Mouse (Mus musculus) brown adipose tissue, adult 24 weeks (tissue): ENCODE results near the gene Adrm1. TPM values are rescaled to one million over a fixed set of nuclear protein-coding genes. Genes with fewer than 3 reads are reported as not detected.
A peak's percentile ranks its signal among the peaks of the same experiment; 100 is the strongest.

ENCODE experiments used
- H3K27ac ChIP-seq: fragments of 200-500 bp; replicated peaks from 2 replicates; pipeline ENCODE4 v1.5.1; 2012; ENCODE audit warnings: low read depth, mild to moderate bottlenecking, low read length
- H3K4me1 ChIP-seq: fragments of 200-500 bp; 2 replicates; pipeline ENCODE4 v1.6.1; 2012; ENCODE audit warnings: low read length, mixed read lengths; ENCODE audit not compliant: control insufficient read depth, insufficient read depth, insufficient read length
- H3K4me3 ChIP-seq: fragments of 200-500 bp; 2 replicates; pipeline ENCODE4 v1.5.1; 2012; ENCODE audit warnings: low read depth, mild to moderate bottlenecking, low read length, moderate library complexity; ENCODE audit not compliant: insufficient read depth
- polyA plus RNA-seq: library from polyadenylated mRNA; stranded (reverse); fragments of >200 nt; gene quantifications from 2 replicates; pipeline ENCODE4 v1.2.4, GENCODE M21; 2012; ENCODE audit not compliant: missing spikeins, insufficient read depth, insufficient read length

Adrm1 gene
- 65.9 and 105 TPM in 2 replicates for polyA plus RNA-seq

DNA sequence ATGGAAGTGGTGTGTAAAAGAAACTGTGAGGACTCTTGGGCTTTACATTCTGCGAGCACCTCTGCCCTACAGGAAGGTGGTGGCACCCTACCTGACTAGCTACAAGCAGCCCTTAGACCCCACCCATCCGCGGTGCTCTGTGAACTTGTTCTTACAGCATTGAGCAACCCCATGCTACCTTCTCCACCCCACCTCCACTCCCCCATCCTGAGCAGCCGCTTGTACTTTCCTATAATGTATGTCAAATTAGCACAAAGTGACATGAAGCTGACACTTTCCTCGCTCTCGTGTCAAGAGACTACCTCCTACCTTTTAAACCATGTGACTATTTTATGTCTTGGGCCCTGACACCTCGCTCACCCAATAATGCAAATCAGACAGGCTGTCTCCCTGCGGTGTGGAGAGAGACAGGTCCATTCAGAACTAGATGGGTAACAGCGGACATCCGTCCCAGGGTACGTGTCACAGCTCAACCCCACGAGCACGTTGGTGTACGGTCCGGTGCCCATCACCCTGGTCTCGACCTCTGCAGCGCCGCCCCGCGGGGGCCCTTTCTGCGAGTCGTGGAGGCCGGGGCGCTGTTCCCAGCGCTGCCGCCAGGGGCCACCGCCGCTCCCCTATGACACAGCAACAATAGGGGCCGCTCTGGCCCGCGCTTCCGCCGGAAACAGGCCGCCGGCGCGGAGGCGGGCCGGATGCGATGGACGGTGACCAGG, at the start of gene Adrm1:
TSS of gene Adrm1 (plus strand) at position 680 of the 716 bp plus-strand sequence.
- H3K4me3 ChIP-seq, result peak within 1 kb of the TSS; percentile 92
- peaks cover 11% of the 10 kb centered on the region for H3K4me1 ChIP-seq
- H3K27ac ChIP-seq, result peak within 1 kb of the TSS; percentile 89

DNA sequence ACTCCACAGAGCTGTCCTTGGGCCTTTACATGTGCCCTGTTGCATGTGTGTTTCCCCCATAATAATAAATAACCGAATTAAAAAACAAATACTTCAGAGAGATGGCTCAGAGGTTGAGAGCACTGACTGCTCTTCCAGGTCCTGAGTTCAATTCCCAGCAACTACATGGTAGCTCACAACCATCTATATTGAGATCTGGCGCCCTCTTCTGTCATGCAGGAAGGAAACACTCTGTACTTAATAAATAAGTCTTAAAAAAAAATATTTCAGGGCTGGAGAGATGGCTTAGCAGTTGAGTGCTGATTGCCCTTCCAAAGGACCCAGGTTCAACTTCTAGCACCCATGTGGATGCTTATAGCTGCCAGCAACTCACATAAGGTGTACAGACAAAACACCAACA, 47.1 kb upstream of the Adrm1 start:
- H3K4me3 ChIP-seq, result no peak overlapping the region
- H3K27ac ChIP-seq, result no peak overlapping the region
- peaks cover 21% of the 10 kb centered on the region for H3K4me1 ChIP-seq

DNA sequence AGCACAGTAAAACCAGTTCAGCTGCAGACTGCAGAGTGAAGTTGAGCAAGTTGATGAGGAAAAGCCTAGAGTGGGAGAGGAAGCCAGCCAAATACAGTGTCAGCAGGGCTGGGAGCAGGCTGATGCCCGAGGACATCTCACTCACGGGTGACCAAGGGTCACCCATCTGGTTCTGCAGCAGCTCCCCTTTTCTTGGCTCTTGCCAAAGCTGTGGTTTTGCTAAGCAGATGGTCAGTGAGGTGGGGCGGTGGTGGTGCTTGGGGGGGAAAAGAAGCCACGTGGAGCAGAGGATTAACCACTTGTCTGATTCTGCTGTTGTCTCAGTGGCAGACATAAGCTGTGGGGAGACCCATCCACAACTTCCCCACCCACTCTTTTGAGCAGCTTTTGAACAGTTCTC, 45.1 kb upstream of the Adrm1 start:
- Histone ChIP-seq H3K4me1 (peaks cover 21% of the 10 kb centered on the region), H3K27ac (no peak overlapping the region), H3K4me3 (no peak overlapping the region)

DNA sequence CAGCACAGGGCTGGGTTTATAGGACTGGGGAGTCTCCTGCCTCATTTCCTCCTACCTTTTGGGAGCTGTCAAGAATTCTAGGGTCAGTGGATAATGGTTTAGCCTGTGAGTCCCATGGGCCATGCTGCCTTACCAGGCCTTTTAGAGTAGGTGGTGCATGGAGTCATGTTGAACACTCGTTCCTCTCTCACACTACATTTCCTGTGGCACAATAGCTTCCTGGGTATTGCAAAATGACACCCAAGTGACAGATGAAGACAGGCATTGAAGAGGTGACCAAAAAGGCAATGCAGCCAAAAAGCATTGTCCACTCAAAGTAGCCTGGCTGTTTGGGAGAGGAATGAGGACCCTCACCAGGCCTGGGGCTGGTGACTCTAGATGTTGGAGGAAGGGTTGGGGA, 43.6 kb upstream of the Adrm1 start:
- H3K4me3 ChIP-seq, result no peak overlapping the region
- peaks cover 21% of the 10 kb centered on the region for H3K4me1 ChIP-seq
- H3K27ac ChIP-seq, result no peak overlapping the region

DNA sequence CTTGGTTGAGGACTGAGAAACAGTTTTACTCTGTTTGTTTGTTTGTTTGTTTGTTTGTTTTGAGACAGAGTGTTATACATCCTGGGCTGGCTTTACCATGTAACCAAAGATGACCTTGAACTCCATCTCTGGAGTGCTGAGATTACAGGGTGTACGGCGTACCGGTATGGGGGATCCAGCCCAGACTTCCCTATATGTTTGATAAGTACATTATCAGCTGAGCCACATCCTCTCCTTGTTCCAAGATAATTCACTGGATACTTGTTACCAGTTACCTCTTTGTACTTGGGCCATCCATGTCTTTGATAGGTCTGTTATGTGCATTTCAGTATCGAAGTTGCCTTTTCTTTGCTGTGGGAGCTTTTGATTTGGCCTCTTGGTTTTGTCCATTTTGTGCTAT, 38.1 kb upstream of the Adrm1 start:
- peaks cover 9% of the 10 kb centered on the region; the same call in 1 of the 2 replicates for H3K4me1 ChIP-seq
- no peak overlapping the region for H3K4me3 ChIP-seq
- H3K27ac ChIP-seq, result no peak overlapping the region

DNA sequence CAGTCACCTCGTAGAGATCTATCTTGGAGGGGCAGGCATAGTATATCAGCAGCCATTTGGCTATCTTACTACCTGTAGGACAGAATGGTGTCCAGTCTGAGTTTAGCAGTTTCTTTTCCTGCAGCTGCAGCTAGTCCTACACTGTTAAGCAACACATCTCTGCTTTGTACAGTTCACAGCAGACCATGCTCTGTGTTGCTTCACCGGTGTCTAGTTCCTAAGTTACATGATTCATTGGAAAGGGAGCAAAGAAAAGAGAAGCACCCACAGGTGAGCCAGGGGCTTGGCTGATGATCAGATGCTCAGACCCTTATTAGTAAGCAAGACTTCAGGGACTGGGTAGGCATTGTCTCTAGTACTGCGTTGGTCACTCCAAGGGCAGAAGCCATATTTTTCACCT, 37.4 kb upstream of the Adrm1 start:
- no peak overlapping the region for H3K4me3 ChIP-seq
- no peak overlapping the region for H3K27ac ChIP-seq
- peaks cover 9% of the 10 kb centered on the region; the same call in 1 of the 2 replicates for H3K4me1 ChIP-seq

DNA sequence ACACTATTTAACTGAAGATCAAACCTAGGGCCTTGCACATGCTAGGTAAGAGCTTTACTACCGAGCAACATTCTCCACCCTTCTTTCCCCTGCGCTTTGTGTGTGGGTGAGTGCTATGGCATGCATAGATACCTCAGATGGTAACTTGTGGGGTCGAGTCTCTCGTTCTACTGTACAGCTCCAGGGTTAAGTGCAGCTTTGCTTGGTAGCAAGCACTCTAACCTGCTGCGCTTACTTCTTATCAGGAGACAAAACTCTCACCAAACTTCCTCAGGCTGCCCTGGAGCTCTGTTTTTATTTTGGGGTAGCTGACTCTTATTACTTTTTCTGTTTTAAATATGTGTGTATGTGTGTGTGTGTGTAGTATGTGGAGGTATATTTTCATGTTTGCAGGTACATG, 35.9 kb upstream of the Adrm1 start:
- H3K27ac ChIP-seq, result no peak overlapping the region
- H3K4me1 ChIP-seq, result peaks cover 9% of the 10 kb centered on the region; the same call in 1 of the 2 replicates
- H3K4me3 ChIP-seq, result no peak overlapping the region

DNA sequence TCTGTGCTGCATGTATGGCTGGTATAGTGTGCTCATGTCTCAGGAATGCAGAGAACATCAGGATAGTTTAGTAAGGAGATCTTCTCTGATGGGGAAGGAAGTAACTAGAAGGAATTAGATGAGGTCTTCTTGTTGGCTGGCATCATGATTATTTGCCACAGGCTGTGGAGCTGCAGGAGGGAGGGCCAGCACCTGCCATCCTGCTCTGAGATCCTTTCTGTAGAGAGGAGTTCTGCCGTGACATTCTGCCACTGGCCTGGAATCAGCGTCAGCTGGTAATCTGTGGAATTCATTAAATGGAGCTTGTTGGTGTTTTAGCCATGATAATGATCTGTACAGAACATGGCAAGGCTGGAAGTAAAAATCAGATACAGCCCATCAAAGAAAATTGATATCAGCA, 25.2 kb upstream of the Adrm1 start:
- Histone ChIP-seq H3K27ac (no peak overlapping the region), H3K4me1 (no peaks in the 10 kb centered on the region), H3K4me3 (no peak overlapping the region)

DNA sequence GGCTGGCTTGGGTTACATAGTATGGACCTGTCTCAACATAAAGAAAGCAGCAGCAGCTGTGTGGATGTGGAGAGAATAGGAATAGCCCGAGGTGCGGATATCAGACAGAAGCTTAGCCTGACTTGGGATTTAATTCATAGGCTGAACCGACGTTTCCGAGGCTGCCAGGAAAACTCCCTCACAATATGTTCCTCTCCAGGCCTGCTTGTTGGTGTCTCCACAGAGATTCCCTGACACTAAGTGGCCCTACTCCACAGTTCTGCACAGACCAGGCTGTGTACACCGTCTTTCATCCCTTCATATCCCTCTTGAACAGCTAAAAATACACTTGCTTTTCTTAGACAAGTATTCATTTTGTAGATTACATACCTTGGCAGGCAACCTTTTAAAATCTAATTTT, 23.9 kb upstream of the Adrm1 start:
- no peak overlapping the region for H3K27ac ChIP-seq
- no peaks in the 10 kb centered on the region for H3K4me1 ChIP-seq
- H3K4me3 ChIP-seq, result no peak overlapping the region

DNA sequence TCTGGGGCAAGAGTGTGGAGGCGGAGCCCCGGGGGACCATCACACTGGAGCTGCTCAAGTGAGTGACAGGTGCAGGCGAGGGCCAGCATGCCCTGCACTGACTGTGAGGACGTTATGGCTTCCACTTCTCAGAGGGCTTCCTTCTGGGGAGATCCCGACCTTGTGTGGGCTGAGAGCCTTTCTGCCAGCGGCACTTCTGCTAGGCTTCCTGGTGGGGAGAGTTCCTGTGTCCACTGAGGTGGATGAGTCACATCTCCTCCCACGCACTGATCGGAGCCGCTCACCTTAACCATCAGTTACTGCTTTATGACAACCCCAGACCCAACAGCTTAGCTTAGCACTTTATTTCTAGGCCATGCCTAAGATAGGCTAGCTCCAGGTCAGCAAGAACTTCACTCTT, 22.7 kb upstream of the Adrm1 start:
- Histone ChIP-seq H3K4me3 (no peak overlapping the region), H3K4me1 (no peaks in the 10 kb centered on the region), H3K27ac (no peak overlapping the region)

DNA sequence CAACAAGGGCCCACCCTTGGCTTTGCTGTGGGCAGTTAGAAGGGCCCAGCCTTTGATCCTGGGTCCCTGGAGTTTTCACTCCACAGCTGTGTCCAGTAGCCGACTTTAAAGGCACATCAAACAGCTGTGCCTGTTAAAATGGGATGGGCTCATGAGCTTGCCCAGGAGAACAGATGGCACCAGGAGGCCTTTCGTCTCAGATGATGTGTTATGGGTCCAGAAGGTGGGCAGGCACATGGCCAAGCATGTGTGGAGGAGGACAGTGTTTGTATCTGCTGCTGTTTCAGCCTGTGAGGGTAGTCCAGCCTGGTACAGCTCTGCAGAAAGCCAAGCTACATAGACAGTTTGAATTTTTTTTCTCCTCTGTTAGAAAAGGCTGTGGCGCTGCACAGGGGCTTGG, 16.5 kb upstream of the Adrm1 start:
- no peak overlapping the region for H3K4me3 ChIP-seq
- no peak overlapping the region for H3K27ac ChIP-seq
- no peaks in the 10 kb centered on the region for H3K4me1 ChIP-seq

DNA sequence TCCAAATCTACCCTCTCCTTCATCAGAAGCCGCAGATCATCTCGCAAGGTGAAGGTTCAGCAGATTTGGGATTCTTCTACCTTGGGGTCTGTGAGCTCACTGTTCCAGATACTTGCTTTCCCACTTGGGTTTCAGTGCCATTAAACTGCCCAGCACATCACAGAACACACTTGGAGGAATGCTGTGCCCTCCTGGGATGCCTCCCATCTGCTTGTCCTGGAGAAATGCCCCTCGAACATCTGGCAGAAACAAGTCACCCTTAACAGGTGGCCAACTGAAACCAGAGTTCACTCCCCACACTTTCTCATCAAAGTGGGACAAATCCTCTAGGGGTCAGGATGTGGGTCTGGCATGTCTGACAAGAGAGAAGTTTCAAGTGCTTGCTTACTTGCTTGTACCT, 12.7 kb upstream of the Adrm1 start:
- H3K4me1 ChIP-seq, result no peaks in the 10 kb centered on the region
- no peak overlapping the region for H3K27ac ChIP-seq

DNA sequence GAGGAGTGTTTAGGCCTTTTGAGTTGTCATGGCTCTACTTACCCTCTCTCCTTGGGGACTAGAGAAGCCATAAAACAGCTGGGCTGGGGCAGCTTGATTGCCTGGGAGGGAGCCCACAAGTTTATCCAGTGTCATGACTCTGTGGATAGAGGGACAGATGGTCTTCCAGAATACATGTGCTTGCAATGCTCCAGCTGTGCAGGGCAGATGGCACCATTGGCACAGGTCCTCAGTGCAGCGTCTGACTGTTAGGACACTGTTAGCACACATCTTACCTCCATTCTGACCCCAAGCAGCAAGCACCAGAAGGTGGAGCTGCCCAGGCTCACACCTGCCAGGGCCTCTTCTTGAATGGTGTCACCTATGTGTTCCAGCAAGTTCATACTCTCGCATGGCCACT, 5.4 kb upstream of the Adrm1 start:
- Histone ChIP-seq H3K4me1 (no peaks in the 10 kb centered on the region), H3K27ac (no peak overlapping the region)

More for the DNA sequence above, 12.7 kb upstream of the Adrm1 start:
- no peak overlapping the region for H3K4me3 ChIP-seq

DNA sequence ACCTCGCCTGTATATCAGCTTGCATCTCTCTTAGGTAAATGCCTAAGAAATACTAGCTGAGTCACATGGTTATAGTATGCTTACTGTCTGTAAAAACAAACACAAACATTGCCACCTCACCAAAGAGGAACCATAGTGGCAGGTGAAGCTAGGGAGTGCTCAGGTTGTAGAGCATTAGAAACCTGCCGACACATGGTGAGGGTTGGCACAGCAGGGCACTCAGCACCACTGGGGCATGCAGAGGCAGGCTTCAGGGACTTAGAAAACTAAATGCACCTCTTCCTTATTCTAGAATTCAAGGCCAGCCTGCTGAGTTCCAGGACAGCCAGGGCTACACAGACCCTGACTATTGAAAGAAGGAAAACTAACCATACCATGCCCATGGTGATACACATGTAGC, 4.4 kb upstream of the Adrm1 start:
- no peak overlapping the region for H3K27ac ChIP-seq
- H3K4me3 ChIP-seq, result no peak overlapping the region
- no peaks in the 10 kb centered on the region for H3K4me1 ChIP-seq

More for the DNA sequence above, 5.4 kb upstream of the Adrm1 start:
- no peak overlapping the region for H3K4me3 ChIP-seq

DNA sequence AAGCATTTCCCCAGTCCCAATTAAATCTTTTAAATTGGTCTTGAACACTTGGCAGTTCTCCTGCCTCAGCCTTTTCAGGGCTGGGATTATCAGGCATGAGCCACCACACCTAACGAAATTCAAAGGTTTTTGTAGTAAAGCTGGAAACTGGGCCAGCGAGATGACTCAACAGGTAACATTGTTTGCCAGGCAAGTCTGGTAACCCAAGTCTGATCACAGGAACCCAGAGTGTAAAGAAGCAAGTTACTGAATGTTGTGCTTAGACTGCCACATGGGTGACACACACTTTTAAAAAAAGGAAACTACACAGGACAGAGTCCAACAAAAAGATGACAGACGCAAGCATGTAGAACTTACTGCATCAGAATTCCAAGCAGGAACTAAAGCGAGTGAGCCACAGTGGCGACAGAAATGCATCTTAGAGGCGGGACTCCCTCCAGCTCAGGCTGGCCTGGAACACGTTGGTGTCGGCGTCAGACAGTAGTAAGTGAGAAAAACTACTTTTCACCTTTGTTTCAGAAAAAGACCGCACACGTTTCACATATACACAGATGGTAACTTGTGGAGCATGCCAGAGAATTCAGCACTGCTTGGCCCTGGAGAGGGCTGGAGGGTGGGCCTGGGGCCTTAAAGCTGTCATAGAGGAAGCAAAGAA, 1.0 kb upstream of the Adrm1 start:
- H3K27ac ChIP-seq, result no peak overlapping the region
- H3K4me1 ChIP-seq, result peaks cover 11% of the 10 kb centered on the region
- H3K4me3 ChIP-seq, result no peak overlapping the region

DNA sequence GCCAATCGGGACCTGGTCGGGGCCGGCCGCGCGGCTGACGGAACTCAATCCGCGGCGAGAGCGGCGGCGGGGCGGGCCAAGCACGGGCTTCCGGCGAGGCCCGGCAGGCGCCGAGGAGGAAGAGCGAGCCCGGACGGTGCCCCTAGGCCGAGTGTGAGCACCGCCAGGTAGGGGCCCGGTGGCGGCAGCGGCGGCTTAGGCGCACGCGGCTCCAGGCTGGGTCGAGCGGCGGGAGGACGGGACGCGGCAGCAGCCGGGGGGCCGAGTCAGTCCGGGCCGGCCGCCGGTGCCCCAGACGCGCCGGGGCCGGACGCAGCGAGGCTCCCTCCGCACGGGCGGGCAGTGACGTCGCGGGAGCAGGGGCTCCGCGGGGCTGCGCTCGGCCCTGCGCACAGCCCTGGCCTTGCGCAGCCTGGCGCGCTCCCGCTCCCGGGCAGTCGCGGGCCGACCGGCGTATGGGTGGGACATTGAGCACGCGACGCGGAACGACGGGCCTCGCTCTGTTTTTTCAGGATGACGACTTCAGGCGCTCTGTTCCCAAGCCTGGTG, 311 bp downstream of the Adrm1 start:
- Histone ChIP-seq H3K4me3 (peak overlapping the region; percentile 92), H3K27ac (peak overlapping the region; percentile 89), H3K4me1 (peaks cover 11% of the 10 kb centered on the region)
